Comparison of ENCODE assay signal across 10 mouse cellular contexts in genomic region chr3:38892791-38893224, GRCm38 (mm10). TPM values are rescaled to one million over a fixed set of nuclear protein-coding genes. Genes with fewer than 3 reads are reported as not detected.
DNase-seq lines count a peak whose midpoint lies in the region; ATAC-seq and TF ChIP-seq lines count a peak whose summit lies in the region.
"Had no signal": no experiment of that assay in that cellular context is flagged by ENCODE, and none has a peak within 500 bp of the region (broad histone marks: within the 10 kb centered on the region; RNA-seq: fewer than 3 reads in every experiment).

No protein-coding gene starts in this region.

- peaks cover 3% of the 10 kb centered on the region; the same call in 1 of the 2 replicates for H3K9me3 ChIP-seq in forebrain, embryonic 16.5 days (ENCODE audit: control insufficient read depth, low read length)
- H3K9me3 ChIP-seq in liver, embryonic 13.5 days (replicated peaks): no peaks in the 10 kb centered on the region

- no peak for TF ChIP-seq POLR2A in kidney, adult 2 months (IDR thresholded peaks at IDR 0.05; ENCODE audit: low read depth, low read length)

- ATAC-seq in forebrain, embryonic 16.5 days: peak; percentile 41
- ATAC-seq in liver, embryonic 13.5 days (ENCODE audit: low read depth): no peak

- H3K27me3 ChIP-seq in kidney, adult 2 months (replicated peaks; ENCODE audit: control insufficient read depth, insufficient read depth, low read length): no peaks in the 10 kb centered on the region
- H3K27me3 ChIP-seq in forebrain, embryonic 16.5 days (replicated peaks; ENCODE audit: control insufficient read depth, insufficient read depth, low read length): no peaks in the 10 kb centered on the region
- H3K27me3 ChIP-seq in liver, embryonic 13.5 days: peaks cover 9% of the 10 kb centered on the region

- no peaks in the 10 kb centered on the region for H3K36me3 ChIP-seq in kidney, adult 2 months (ENCODE audit: control insufficient read depth, insufficient read depth, low read length)
- H3K36me3 ChIP-seq in forebrain, embryonic 16.5 days (ENCODE audit: control insufficient read depth, insufficient read depth): peaks cover 17% of the 10 kb centered on the region
- H3K36me3 ChIP-seq in liver, embryonic 13.5 days: no peaks in the 10 kb centered on the region

- H3K4me2 ChIP-seq in forebrain, embryonic 16.5 days (ENCODE audit: low read length): peak overlapping the region; percentile 59
- peak overlapping the region; percentile 2 for H3K4me2 ChIP-seq in liver, embryonic 13.5 days

- DNase-seq in kidney, adult 2 months: no peak
- no peak for DNase-seq in kidney, adult 18-20 months
- peak; percentile 45 for DNase-seq in brain, adult 2 months (ENCODE audit: low read depth, low spot score)
- no peak for DNase-seq in liver, embryonic 13.5 days
- DNase-seq in frontal cortex, postnatal 10 days (ENCODE audit: low spot score in 2 of 2): no peak
- no peak for DNase-seq in gastrocnemius, postnatal 25 days
- DNase-seq in frontal cortex, adult 2 months (ENCODE audit: extremely low spot score in 1 of 2, low spot score in 1 of 2): no peak
- DNase-seq: embryo, embryonic 11 days; thymus, adult 2 months had no signal

- TF ChIP-seq CTCF in kidney, adult 2 months (conservative IDR thresholded peaks at IDR 0.05; ENCODE audit: insufficient read depth, insufficient read length, low read depth, low read length): no peak

- WGBS in kidney, adult 2 months: 15% methylated on average over 6 of the region's 6 CpGs
- 4% methylated on average over 6 of the region's 6 CpGs for WGBS in forebrain, embryonic 16.5 days
- 36% methylated on average over 6 of the region's 6 CpGs for WGBS in liver, embryonic 13.5 days (ENCODE audit: insufficient replicate concordance)

- H3K4me3 ChIP-seq in kidney, adult 2 months (ENCODE audit: insufficient read depth, low read depth, low read length): peak overlapping the region; percentile 17; the same call in 1 of the 2 replicates
- peak overlapping the region; percentile 49 for H3K4me3 ChIP-seq in forebrain, embryonic 16.5 days (replicated peaks; ENCODE audit: low read length)
- H3K4me3 ChIP-seq in liver, embryonic 13.5 days (replicated peaks): no peak overlapping the region

- peak overlapping the region; percentile 58 for H3K9ac ChIP-seq in forebrain, embryonic 16.5 days (replicated peaks; ENCODE audit: low read depth, low read length)
- no peak overlapping the region for H3K9ac ChIP-seq in liver, embryonic 13.5 days

- H3K4me1 ChIP-seq in kidney, adult 2 months (ENCODE audit: control insufficient read depth, insufficient read depth, low read length): no peaks in the 10 kb centered on the region
- H3K4me1 ChIP-seq in forebrain, embryonic 16.5 days (replicated peaks; ENCODE audit: control insufficient read depth, insufficient read depth, low read length): peaks cover 46% of the 10 kb centered on the region
- no peaks in the 10 kb centered on the region for H3K4me1 ChIP-seq in liver, embryonic 13.5 days (replicated peaks)

- no peak overlapping the region for H3K27ac ChIP-seq in kidney, adult 2 months (ENCODE audit: insufficient read depth, low read depth, low read length)
- H3K27ac ChIP-seq in forebrain, embryonic 16.5 days (ENCODE audit: low read length): peak overlapping the region; percentile 80
- no peak overlapping the region for H3K27ac ChIP-seq in liver, embryonic 13.5 days

RNA-seq across cellular contexts. Expression of gene Fat4, which starts 6.1 kb away (rescaled TPM):
- 1.6 TPM in 2 replicates for polyA plus RNA-seq in kidney, adult 2 months (2012; rRNA removed)
- 11.0 and 12.4 TPM in 2 replicates for polyA plus RNA-seq in forebrain, embryonic 16.5 days (2015; fragmentation: Nextera tagmentation; extraction: Ambion mirVana)
- polyA plus RNA-seq in liver, embryonic 13.5 days (2015; fragmentation: Nextera tagmentation; extraction: Ambion mirVana): 0.31 and 0.33 TPM in 2 replicates
- 1 to 10 TPM; 3.3 to 3.9 TPM for total RNA-seq in gastrocnemius, postnatal 25 days (2021)
- polyA plus RNA-seq in frontal cortex, adult 2 months (2012; rRNA removed): 2.9 and 3.4 TPM in 2 replicates
